In the genomic region with DNA sequence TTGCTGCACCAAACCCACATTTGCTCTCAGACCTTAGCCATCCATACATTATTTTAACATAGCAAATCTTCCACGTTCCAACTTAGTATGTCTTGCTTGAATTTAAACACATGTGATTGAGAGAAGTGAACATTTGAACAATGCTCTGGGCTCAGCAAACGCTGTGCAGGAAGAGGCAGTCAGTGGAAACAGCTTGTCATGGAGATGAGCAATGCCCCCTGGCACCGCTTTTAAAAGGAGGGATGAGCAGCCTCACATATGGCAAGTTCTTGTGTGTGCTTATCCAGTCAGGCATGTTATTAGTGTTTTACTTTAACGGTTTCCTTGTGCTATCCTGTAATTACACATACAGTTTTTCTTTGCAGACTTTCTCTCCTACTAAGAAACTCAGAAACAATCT, we compare ENCODE assay signal across 14 mouse cellular contexts. TPM values are rescaled to one million over a fixed set of nuclear protein-coding genes. Genes with fewer than 3 reads are reported as not detected.
DNase-seq lines count a peak whose midpoint lies in the region; ATAC-seq and TF ChIP-seq lines count a peak whose summit lies in the region.
"Had no signal": no experiment of that assay in that cellular context is flagged by ENCODE, and none has a peak within 500 bp of the region (broad histone marks: within the 10 kb centered on the region; RNA-seq: fewer than 3 reads in every experiment).

No protein-coding gene starts in this region.

- WGBS in forebrain, embryonic 13.5 days = 51% methylated on average over 4 of the region's 4 CpGs
- 68% methylated on average over 4 of the region's 4 CpGs for WGBS in forebrain, embryonic 12.5 days
- 5% methylated on average over 4 of the region's 4 CpGs for WGBS in cerebellum, adult 2 months
- 32% methylated on average over 4 of the region's 4 CpGs for WGBS in hindbrain, postnatal 0 days

- no peak overlapping the region for H3K4me2 ChIP-seq in forebrain, embryonic 13.5 days
- H3K4me2 ChIP-seq in forebrain, embryonic 12.5 days = no peak overlapping the region
- H3K4me2 ChIP-seq in hindbrain, postnatal 0 days (ENCODE audit: low read depth, low read length) = no peak overlapping the region
- H3K4me2 ChIP-seq: limb, embryonic 15.5 days had no signal

- no peak overlapping the region for H3K4me3 ChIP-seq in forebrain, embryonic 13.5 days
- H3K4me3 ChIP-seq in forebrain, embryonic 12.5 days (replicated peaks) = no peak overlapping the region
- no peak overlapping the region for H3K4me3 ChIP-seq in cerebellum, adult 2 months (replicated peaks; ENCODE audit: insufficient read depth, low read depth, low read length)
- H3K4me3 ChIP-seq in hindbrain, postnatal 0 days (ENCODE audit: low read length) = no peak overlapping the region
- H3K4me3 ChIP-seq: limb, embryonic 15.5 days; megakaryocyte, embryonic 14.5 days had no signal

- H3K36me3 ChIP-seq in forebrain, embryonic 13.5 days (ENCODE audit: poor library complexity, severe bottlenecking) = no peaks in the 10 kb centered on the region
- H3K36me3 ChIP-seq in forebrain, embryonic 12.5 days (replicated peaks) = no peaks in the 10 kb centered on the region; the same call in 1 of the 2 replicates
- H3K36me3 ChIP-seq in hindbrain, postnatal 0 days (ENCODE audit: insufficient read depth, low read length) = no peaks in the 10 kb centered on the region; the same call in 1 of the 2 replicates
- H3K36me3 ChIP-seq: limb, embryonic 15.5 days had no signal

- H3K27me3 ChIP-seq in forebrain, embryonic 13.5 days = no peaks in the 10 kb centered on the region
- H3K27me3 ChIP-seq in forebrain, embryonic 12.5 days = no peaks in the 10 kb centered on the region
- no peaks in the 10 kb centered on the region for H3K27me3 ChIP-seq in cerebellum, adult 2 months (ENCODE audit: control insufficient read depth, insufficient read depth, low read length)
- no peaks in the 10 kb centered on the region for H3K27me3 ChIP-seq in hindbrain, postnatal 0 days (ENCODE audit: insufficient read depth, low read length)
- H3K27me3 ChIP-seq: limb, embryonic 15.5 days; megakaryocyte, embryonic 14.5 days had no signal

- no peak for ATAC-seq in forebrain, embryonic 13.5 days
- ATAC-seq in forebrain, embryonic 12.5 days (ENCODE audit: low FRiP score) = no peak
- ATAC-seq in hindbrain, postnatal 0 days = peak; percentile 78

- H3K9ac ChIP-seq in forebrain, embryonic 13.5 days = no peak overlapping the region
- H3K9ac ChIP-seq in forebrain, embryonic 12.5 days = no peak overlapping the region
- H3K9ac ChIP-seq in hindbrain, postnatal 0 days (replicated peaks; ENCODE audit: low read length) = no peak overlapping the region
- H3K9ac ChIP-seq: limb, embryonic 15.5 days had no signal

- peaks cover 47% of the 10 kb centered on the region for H3K4me1 ChIP-seq in forebrain, embryonic 13.5 days
- peaks cover 18% of the 10 kb centered on the region for H3K4me1 ChIP-seq in forebrain, embryonic 12.5 days
- H3K4me1 ChIP-seq in cerebellum, adult 2 months (ENCODE audit: control insufficient read depth, insufficient read depth, low read length) = peaks cover 12% of the 10 kb centered on the region
- peaks cover 19% of the 10 kb centered on the region for H3K4me1 ChIP-seq in hindbrain, postnatal 0 days (ENCODE audit: insufficient read depth, low read length)
- H3K4me1 ChIP-seq: megakaryocyte, embryonic 14.5 days had no signal

- no peak for TF ChIP-seq CTCF in cerebellum, adult 2 months (IDR thresholded peaks at IDR 0.05; ENCODE audit: borderline replicate concordance, insufficient read depth, low read depth, low read length)
- no peak for TF ChIP-seq CTCF in hindbrain, postnatal 0 days (IDR thresholded peaks at IDR 0.05; ENCODE audit: low read depth)

- DNase-seq in layer of hippocampus, adult 9-11 months = peak; percentile 37
- no peak for DNase-seq in layer of hippocampus, postnatal 10 days (ENCODE audit: low spot score in 2 of 2)
- DNase-seq in cerebellum, adult 2 months = peak; percentile 53 to 82
- peak; percentile 63 for DNase-seq in hindbrain, postnatal 0 days (ENCODE audit: low spot score)
- DNase-seq in thymus, postnatal 25 days = no peak
- DNase-seq in urinary bladder, postnatal 25 days (ENCODE audit: low spot score) = no peak
- DNase-seq: adrenal gland, postnatal 14 days; kidney, adult 2 months; lung, adult 2 months; right cerebral cortex, adult 18-20 months had no signal

- no peaks in the 10 kb centered on the region for H3K9me3 ChIP-seq in forebrain, embryonic 13.5 days (replicated peaks)
- no peaks in the 10 kb centered on the region for H3K9me3 ChIP-seq in forebrain, embryonic 12.5 days
- H3K9me3 ChIP-seq in hindbrain, postnatal 0 days (ENCODE audit: low read length) = no peaks in the 10 kb centered on the region
- H3K9me3 ChIP-seq: limb, embryonic 15.5 days; megakaryocyte, embryonic 14.5 days had no signal

- peak overlapping the region; percentile 19; the same call in 1 of the 2 replicates for H3K27ac ChIP-seq in forebrain, embryonic 13.5 days
- no peak overlapping the region for H3K27ac ChIP-seq in forebrain, embryonic 12.5 days
- H3K27ac ChIP-seq in cerebellum, adult 2 months (ENCODE audit: insufficient read depth, low read length) = peak overlapping the region; percentile 48; the same call in 1 of the 2 replicates
- H3K27ac ChIP-seq in hindbrain, postnatal 0 days = peak overlapping the region; percentile 41; the same call in 1 of the 2 replicates
- H3K27ac ChIP-seq: limb, embryonic 15.5 days had no signal

- TF ChIP-seq POLR2A in cerebellum, adult 2 months (IDR thresholded peaks at IDR 0.05; ENCODE audit: borderline replicate concordance, insufficient read depth, low read length) = no peak

RNA-seq across cellular contexts. Expression of a gene that starts 46.4 kb away (rescaled TPM):
- polyA plus RNA-seq in forebrain, embryonic 13.5 days (2015; fragmentation: Nextera tagmentation; extraction: Ambion mirVana) = 332 and 364 TPM in 2 replicates
- 339 and 369 TPM in 2 replicates for polyA plus RNA-seq in forebrain, embryonic 12.5 days (2016; fragmentation: Nextera tagmentation; extraction: Ambion mirVana)
- 1,000 to 10,000 TPM; 1,107 to 1,119 TPM for total RNA-seq in layer of hippocampus, postnatal 10 days (2021)
- 259 TPM in 2 replicates for polyA plus RNA-seq in cerebellum, adult 2 months (2012; rRNA removed)
- 1,090 and 1,101 TPM in 2 replicates for total RNA-seq in hindbrain, postnatal 0 days (2014; rRNA removed)
- polyA plus RNA-seq in hindbrain, postnatal 0 days (2015; fragmentation: Nextera tagmentation; extraction: Ambion mirVana) = 278 and 289 TPM in 2 replicates

Comparison
In these comparisons a context has a peak if more than half of its experiments do, and no peak if none do; other contexts are left out.
1. DNase-seq: peak in layer of hippocampus, adult 9-11 months (single experiment), cerebellum, adult 2 months (2 of 2) and hindbrain, postnatal 0 days (single experiment); none in layer of hippocampus, postnatal 10 days (0 of 2), thymus, postnatal 25 days (single experiment) and urinary bladder, postnatal 25 days (single experiment).